Mouse (Mus musculus): Measurements from ENCODE around the gene Isg20. TPM values are rescaled to one million over a fixed set of nuclear protein-coding genes. Genes with fewer than 3 reads are reported as not detected.

Gene Isg20
- total RNA-seq, 2 experiments from 2014 or later: 1.4 to 1.8 TPM

DNA sequence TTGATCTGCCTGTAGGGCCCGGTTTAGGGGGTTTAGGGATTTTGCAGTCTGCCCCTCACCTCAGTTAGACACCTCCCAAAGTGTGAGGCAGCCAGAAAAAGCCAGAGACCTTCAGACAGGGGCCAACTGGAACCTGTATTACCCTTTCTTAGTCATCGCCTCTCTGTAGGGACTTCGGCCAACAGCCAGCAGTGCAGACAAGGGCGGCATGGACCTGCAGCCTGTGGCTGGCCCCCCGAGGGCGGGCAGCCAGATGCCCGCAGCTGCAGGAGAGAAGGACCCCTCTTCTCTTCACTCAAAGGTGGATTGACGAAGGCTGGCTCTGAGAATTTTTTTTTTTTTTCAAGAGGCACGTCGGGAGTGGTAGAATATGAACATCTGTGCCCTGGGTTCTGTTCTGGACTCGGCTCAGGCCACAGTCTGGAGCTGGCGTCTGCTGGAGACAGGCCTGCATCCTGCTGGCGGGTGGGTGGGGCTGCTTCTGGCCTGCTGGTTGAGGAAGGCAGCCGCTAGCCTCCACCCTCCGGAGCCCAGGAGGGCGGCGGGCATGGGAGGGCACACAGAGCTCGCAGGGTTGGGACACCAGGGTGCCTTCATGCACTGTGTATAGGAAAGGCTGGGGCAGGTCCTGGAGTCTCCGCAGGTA is 25.9 kb downstream of the Isg20 start:
- DNase-seq: no peak
- intact Hi-C loops (cut with DNase I): no loop called here

DNA sequence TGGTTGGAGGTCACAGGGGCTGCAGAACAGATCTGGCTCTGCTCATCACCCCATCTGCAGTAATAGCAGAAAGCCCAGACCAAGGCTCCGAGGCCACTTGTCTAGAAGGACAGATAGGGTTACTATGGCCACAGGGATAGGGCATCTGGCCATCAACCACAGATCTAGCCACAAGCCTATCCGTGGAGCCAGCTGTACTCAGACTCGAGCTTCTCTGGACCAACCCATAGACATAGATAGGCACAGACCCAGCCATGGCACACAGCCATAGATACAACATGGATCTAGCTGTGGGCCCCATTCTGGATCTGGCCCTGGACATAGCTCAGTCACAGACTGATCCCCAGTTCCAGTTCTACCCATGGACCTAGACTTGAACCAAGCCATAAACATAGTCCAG is 27.7 kb downstream of the Isg20 start:
- no peak for DNase-seq
- intact Hi-C loops (cut with DNase I): no loop called here

DNA sequence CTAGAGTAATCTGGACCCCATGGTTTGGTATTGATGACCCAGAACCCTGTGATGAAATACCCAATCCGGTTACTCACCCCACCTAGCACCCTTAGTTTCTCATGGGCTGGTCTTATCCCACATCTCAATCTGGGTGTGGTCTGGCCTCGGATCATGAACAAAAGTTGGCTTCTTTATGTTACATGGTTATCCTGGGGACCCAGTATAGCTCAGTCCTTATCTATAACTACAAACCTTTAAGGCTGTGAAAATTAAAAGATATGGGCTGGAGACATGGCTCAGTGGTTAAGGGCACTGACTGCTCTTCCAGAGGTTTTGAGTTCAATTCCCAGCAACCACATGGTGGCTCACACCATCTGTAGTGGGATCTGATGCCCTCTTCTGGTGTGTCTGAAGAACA is 29.3 kb downstream of the Isg20 start:
- intact Hi-C loops (cut with DNase I): no loop called here

DNA sequence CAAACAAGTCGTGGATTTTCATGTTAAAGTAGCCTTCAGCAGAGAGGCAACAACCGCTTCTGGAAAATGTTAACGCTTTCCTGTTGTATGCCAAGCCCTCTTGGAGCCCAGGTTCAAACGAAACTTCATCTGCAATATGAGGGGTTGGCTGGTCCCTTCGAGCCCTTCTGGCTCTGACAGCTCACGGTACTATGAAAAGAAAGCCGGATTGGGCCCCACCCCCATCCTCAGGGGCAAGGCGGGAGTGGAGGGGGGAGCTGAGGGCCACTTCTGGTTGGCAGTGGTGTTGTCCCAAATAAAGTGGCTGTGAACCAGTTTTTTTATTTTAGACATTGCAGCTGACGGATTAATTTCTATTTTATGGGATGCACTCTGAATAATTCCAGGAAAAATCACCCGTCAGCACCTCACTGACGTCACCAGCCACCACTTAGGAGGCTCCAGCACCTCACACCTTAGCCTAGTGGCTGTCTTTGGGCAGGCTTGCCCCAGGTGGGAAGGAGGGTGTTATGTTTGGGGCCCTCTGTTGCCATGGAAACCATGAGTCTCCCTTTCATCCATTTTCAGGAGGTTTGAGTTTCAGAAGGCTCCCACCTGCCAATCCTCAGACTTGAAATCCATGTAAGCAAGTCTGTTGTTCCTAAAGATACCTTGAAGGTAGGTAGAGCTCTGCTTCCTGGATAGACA is 40.8 kb downstream of the Isg20 start:
- DNase-seq: no peak
- intact Hi-C loops (cut with DNase I): no loop called here

More for the DNA sequence above, 29.3 kb downstream of the Isg20 start:
- no peak for DNase-seq

DNA sequence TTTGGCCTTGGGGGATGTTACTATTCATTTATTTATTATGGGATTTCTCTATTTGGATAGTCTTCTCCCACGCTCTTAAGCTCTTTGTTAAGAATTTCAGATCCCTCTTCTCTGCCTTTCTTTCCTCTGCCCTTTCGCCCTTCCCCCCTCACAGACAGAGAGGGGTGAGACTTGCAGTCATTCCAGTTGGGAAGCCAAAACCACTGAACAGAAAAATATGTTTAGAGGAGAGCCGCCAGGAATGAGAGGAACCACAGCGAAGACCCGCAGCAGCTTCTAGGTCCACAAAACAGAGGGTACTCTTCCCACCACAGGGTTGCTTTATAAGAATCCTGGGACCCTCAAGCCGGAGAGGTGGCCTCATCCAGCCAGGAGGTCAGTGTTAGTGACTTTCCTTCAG is 41.4 kb downstream of the Isg20 start:
- no peak for DNase-seq

DNA sequence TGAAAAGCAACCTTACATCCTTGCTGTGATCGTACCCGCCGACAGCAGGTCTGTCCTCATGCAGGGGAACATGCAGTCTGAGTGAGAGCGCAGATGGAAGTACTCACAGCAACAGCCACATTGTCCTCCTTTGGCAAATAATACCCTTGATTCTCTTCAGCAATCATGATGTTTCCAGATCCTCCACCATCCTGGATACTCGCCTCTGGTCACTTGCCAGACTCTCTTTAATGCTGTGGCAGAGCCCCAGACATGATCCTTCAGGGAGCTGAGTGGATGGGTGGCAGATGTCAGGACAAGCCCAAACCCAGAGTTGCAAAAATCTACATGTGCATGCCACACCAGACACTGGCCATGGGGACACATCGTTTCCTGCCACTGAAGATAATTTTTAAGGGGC is 41.9 kb downstream of the Isg20 start:
- intact Hi-C loops (cut with DNase I): no loop called here

More for the DNA sequence above, 41.4 kb downstream of the Isg20 start:
- intact Hi-C loops (cut with DNase I): no loop called here

DNA sequence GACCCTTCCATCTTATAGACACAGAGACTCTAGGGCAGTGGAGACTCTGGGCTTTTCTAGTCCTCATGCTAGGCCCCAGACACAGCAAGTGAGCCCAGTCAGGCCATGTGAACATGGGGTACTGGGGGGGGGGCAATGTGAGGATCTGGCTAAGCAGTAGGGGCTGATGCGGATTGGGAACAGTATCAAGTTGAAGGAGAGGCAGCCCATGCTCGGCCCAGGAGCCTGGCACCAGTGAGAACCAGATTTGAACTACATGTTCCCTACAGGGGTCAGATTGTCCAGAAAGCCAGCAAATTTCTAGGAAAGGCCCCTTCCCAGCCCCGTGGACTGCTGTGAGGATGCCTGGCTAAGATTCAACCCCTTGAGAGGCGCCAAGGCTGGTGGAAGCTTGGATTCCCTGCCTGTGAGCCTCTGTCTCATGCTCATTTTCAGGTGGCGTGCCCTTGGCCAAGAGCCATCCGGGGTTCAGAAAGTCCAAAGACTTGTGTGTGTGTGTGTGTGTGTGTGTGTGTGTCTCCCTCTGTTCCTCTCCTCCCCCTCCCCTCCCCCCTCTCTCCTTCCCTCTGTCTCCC is 45.4 kb downstream of the Isg20 start:
- DNase-seq: no peak
- intact Hi-C loops (cut with DNase I): no loop called here

More for the DNA sequence above, 41.9 kb downstream of the Isg20 start:
- DNase-seq: no peak

DNA sequence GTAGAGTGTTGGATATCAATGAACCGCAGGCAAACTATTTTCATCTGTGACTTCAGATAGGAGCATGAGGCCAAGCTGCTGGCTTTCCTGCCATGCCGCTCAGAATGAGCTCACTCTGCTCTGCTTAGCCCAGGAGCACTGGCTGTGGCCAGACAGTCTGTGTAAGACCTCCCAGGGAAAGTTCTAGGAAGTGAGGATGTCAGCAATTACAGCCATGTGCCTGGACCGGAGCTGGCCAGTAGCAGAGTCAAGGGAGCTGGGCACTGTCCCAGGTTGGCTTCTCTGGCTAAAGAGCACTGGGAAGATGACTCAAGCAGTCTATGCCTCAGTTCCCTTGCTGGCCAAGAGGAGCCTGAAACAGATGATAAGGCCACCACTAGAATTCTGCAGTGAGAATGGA is 50.7 kb downstream of the Isg20 start:
- no peak for DNase-seq
- intact Hi-C loops (cut with DNase I): no loop called here

Small RNA genes lying within 50 kb of the gene (microRNA-seq; reads per million reads assigned to microRNA genes)
- gene Mir7-2: 0.36 to 0.74 reads per million in 2 experiments

Other genes starting within 250 kb of the Isg20 start
- 1 to 10 TPM; 1.3 to 1.8 TPM for gene Ntrk3, start 175.4 kb upstream of the Isg20 start, total RNA-seq (2021)
- 10 to 100 TPM; 28.7 to 33.8 TPM for gene Mrps11, start 130.3 kb upstream of the Isg20 start, total RNA-seq (2021)
- 10 to 100 TPM; 27.4 to 31.7 TPM for gene Mrpl46, start 129.9 kb upstream of the Isg20 start, total RNA-seq (2021)
- gene Det1, start 66.2 kb upstream of the Isg20 start, total RNA-seq (2021): 10 to 100 TPM; 16.0 to 16.5 TPM
- gene Aen, start 17.6 kb upstream of the Isg20 start, total RNA-seq (2021): 10 to 100 TPM; 40.5 to 50.0 TPM
- under 1 TPM; 0.10 to 0.27 TPM for gene Acan, start 140.1 kb downstream of the Isg20 start, total RNA-seq (2021)
- under 1 TPM; 0.22 to 0.36 TPM for gene Hapln3, start 217.6 kb downstream of the Isg20 start, total RNA-seq (2021)
- 10 to 100 TPM; 40.0 to 45.1 TPM for gene Mfge8, start 235.6 kb downstream of the Isg20 start, total RNA-seq (2021)

All from gastrocnemius, postnatal 36 days (tissue).